Mouse (Mus musculus) heart, embryonic 13.5 days (tissue): ENCODE results near the gene Sowahd. TPM values are rescaled to one million over a fixed set of nuclear protein-coding genes. Genes with fewer than 3 reads are reported as not detected.

Experiments
- ATAC-seq: fragments of 200-750 bp; cut with Nextera tagmentation; 2 replicates; pipeline ENCODE4 v1.8.0; 2017; ENCODE audit warnings: moderate TSS enrichment; ENCODE audit not compliant: insufficient number of reproducible peaks, low FRiP score, low TSS enrichment; ENCODE audit errors: extremely low read depth
- H3K27ac ChIP-seq: fragments of 300-500 bp; sonication (generic); replicated peaks from 2 replicates; pipeline ENCODE4 v1.5.1; 2015; ENCODE audit warnings: moderate library complexity, mild to moderate bottlenecking, inconsistent platforms
- H3K27me3 ChIP-seq: fragments of 300-500 bp; sonication (generic); replicated peaks from 2 replicates; pipeline ENCODE4 v1.6.1; 2015; ENCODE audit warnings: mild to moderate bottlenecking, inconsistent platforms
- H3K36me3 ChIP-seq: fragments of 300-500 bp; sonication (generic); 2 replicates; pipeline ENCODE4 v1.6.1; 2015; ENCODE audit warnings: mild to moderate bottlenecking, inconsistent platforms
- H3K4me1 ChIP-seq: fragments of 300-500 bp; sonication (generic); 2 replicates; pipeline ENCODE4 v1.6.1; 2015; ENCODE audit warnings: inconsistent platforms
- H3K4me2 ChIP-seq: fragments of 300-500 bp; sonication (generic); 2 replicates; pipeline ENCODE4 v1.6.1; 2015; ENCODE audit warnings: inconsistent platforms, mild to moderate bottlenecking, moderate library complexity
- H3K4me3 ChIP-seq: fragments of 300-500 bp; sonication (generic); 2 replicates; pipeline ENCODE4 v1.5.1; 2015; ENCODE audit warnings: moderate library complexity, mild to moderate bottlenecking, inconsistent platforms
- H3K9ac ChIP-seq: fragments of 300-500 bp; sonication (generic); 2 replicates; pipeline ENCODE4 v1.6.1; 2015; ENCODE audit warnings: inconsistent platforms, mild to moderate bottlenecking, moderate library complexity
- H3K9me3 ChIP-seq: fragments of 300-500 bp; sonication (generic); 2 replicates; pipeline ENCODE4 v1.6.1; 2016; ENCODE audit warnings: inconsistent platforms
- WGBS: fragments of 180-500 bp; shearing (Covaris S2); methylation state at CpG from one replicate; pipeline ENCODE4 v1.1.7; 2015; ENCODE audit warnings: mixed read lengths; 5-methylcytosine and 5-hydroxymethylcytosine counted together
- polyA plus RNA-seq: library from polyadenylated mRNA; unstranded; fragments of >200 nt; fragmentation: Nextera tagmentation; extraction: Ambion mirVana; gene quantifications from 2 replicates; pipeline ENCODE4 v1.2.1, GENCODE M21; 2015

Sowahd gene
- polyA plus RNA-seq, 1 experiment from 2014 or later: 0.41 TPM

DNA sequence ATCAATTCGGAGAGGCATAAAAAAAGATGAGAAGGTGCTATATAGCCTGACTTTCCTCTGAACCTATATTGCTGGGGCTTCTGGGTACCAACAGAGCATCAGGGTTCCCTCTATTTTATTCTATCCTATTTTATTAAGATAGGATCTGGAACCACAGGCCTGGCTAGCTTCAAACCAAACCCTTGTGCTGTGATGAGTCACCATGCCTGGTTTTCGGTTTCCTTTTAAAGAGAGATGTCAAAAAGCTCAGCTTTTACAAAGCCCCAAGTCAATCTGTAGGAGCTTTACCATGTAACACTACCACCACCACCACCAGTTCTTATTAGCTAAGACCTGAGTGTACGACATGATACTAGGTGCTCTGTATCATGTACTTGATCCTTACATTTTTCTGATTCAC is 50.0 kb downstream of the Sowahd start:
- Histone ChIP-seq H3K4me2 (no peak overlapping the region), H3K27ac (no peak overlapping the region), H3K4me3 (no peak overlapping the region), H3K27me3 (no peaks in the 10 kb centered on the region), H3K4me1 (no peaks in the 10 kb centered on the region), H3K36me3 (peaks cover 62% of the 10 kb centered on the region), H3K9me3 (no peaks in the 10 kb centered on the region), H3K9ac (no peak overlapping the region)
- no peak for ATAC-seq
- WGBS: 82% methylated on average over 3 of the region's 3 CpGs

Other genes starting within 250 kb of the Sowahd start
- 113 and 130 TPM in 2 replicates for gene Ube2a, start 174.9 kb upstream of the Sowahd start, polyA plus RNA-seq
- 19.2 and 19.3 TPM in 2 replicates for gene C330007P06Rik, start 174.7 kb upstream of the Sowahd start, polyA plus RNA-seq
- 0.37 and 0.56 TPM in 2 replicates for gene Nkrf, start 145.9 kb upstream of the Sowahd start, polyA plus RNA-seq
- gene Sept6, start 57.1 kb upstream of the Sowahd start, polyA plus RNA-seq: 50.9 and 55.0 TPM in 2 replicates
- gene Rpl39, start 36.6 kb downstream of the Sowahd start, polyA plus RNA-seq: 377 and 401 TPM in 2 replicates
- gene Upf3b, start 61.5 kb downstream of the Sowahd start, polyA plus RNA-seq: 13.6 and 14.1 TPM in 2 replicates
- 10.1 and 11.2 TPM in 2 replicates for gene Nkap, start 78.0 kb downstream of the Sowahd start, polyA plus RNA-seq
- gene Akap14, start 120.0 kb downstream of the Sowahd start, polyA plus RNA-seq: not detected in 2 replicates
- gene Ndufa1, start 142.3 kb downstream of the Sowahd start, polyA plus RNA-seq: 659 and 790 TPM in 2 replicates
- 7.0 and 8.0 TPM in 2 replicates for gene Rnf113a1, start 142.4 kb downstream of the Sowahd start, polyA plus RNA-seq
- not detected in 2 replicates for gene Gm9, start 162.2 kb downstream of the Sowahd start, polyA plus RNA-seq
- gene Rhox1, start 173.4 kb downstream of the Sowahd start, polyA plus RNA-seq: not detected in 2 replicates
- not detected in 2 replicates for gene Rhox2a, start 196.1 kb downstream of the Sowahd start, polyA plus RNA-seq
- not detected in 2 replicates for gene Rhox3a, start 201.1 kb downstream of the Sowahd start, polyA plus RNA-seq
- gene Rhox4a, start 216.5 kb downstream of the Sowahd start, polyA plus RNA-seq: not detected in 2 replicates